In the genomic region with DNA sequence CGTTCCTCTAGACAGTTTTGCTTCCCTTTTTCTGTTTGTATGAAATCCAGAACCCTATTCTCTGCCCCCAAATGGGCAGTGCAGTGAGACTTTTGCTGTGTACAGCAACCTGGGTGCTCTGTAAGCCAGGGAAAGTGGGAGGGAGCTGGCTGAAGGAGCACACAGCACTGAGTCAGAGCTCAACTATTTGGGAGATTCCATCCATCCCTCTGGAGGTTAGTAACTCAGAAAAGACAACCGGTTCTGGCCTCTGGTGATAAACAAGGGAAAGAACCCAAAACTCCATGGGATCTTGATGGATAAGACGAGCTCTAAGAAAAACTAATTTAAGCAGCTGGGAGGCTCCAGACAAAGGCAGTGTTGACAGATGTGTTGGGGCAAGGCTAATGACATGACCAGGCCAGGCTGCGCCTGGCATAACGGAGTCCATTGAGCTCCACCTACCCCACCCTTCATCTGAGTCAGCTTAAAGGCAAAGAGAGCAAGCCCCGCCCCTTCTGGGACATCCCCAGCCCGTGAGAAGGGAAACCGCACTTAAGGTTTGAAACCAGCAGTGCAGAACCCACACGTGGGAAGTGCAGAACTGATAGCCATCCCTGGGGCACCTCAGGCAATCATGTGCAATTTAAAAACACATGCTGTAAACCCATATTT, we compare ENCODE assay signal across 8 mouse cellular contexts. TPM values are rescaled to one million over a fixed set of nuclear protein-coding genes. Genes with fewer than 3 reads are reported as not detected.
DNase-seq lines count a peak whose midpoint lies in the region; ATAC-seq and TF ChIP-seq lines count a peak whose summit lies in the region.

No protein-coding gene starts in this region.

- no peak for TF ChIP-seq POLR2A in liver, adult 2 months (IDR thresholded peaks at IDR 0.05; ENCODE audit: extremely low read depth, insufficient read depth, low read length)

- H3K27me3 ChIP-seq in forebrain, embryonic 14.5 days (replicated peaks; ENCODE audit: control insufficient read depth, insufficient read depth, low read length) = no peaks in the 10 kb centered on the region
- H3K27me3 ChIP-seq in forebrain, postnatal 0 days (ENCODE audit: insufficient read depth, low read length) = no peaks in the 10 kb centered on the region
- no peaks in the 10 kb centered on the region for H3K27me3 ChIP-seq in heart, embryonic 10.5 days (ENCODE audit: insufficient read depth, poor library complexity, severe bottlenecking)
- 0 out of 2 replicates have a peak, but pooled peaks cover 3% of the 10 kb centered on the region for H3K27me3 ChIP-seq in liver, adult 2 months (ENCODE audit: control insufficient read depth, insufficient read depth, low read length)

- DNase-seq in forebrain, embryonic 14.5 days (ENCODE audit: low spot score) = no peak
- DNase-seq in forebrain, postnatal 0 days = no peak
- peak; percentile 39 for DNase-seq in adrenal gland, postnatal 25 days
- peak; percentile 80 for DNase-seq in heart, embryonic 10.5 days (ENCODE audit: low spot score)
- peak; percentile 6 for DNase-seq in liver, adult 2 months (ENCODE audit: extremely low read depth, low read depth, low spot score)
- DNase-seq in urinary bladder, postnatal 36 days (ENCODE audit: low spot score in 2 of 2) = peak; percentile 63 to 69
- DNase-seq in cerebellum, adult 9-11 months = no peak

- H3K9me3 ChIP-seq in forebrain, embryonic 14.5 days (replicated peaks; ENCODE audit: control insufficient read depth, low read length) = no peaks in the 10 kb centered on the region
- no peaks in the 10 kb centered on the region for H3K9me3 ChIP-seq in forebrain, postnatal 0 days (ENCODE audit: low read length)
- H3K9me3 ChIP-seq in heart, embryonic 10.5 days = no peaks in the 10 kb centered on the region

- no peaks in the 10 kb centered on the region for H3K79me2 ChIP-seq in liver, adult 2 months (ENCODE audit: control insufficient read depth, insufficient read depth, low read length)

- no peak overlapping the region for H3K27ac ChIP-seq in forebrain, embryonic 14.5 days (ENCODE audit: low read depth, low read length)
- no peak overlapping the region for H3K27ac ChIP-seq in forebrain, postnatal 0 days (ENCODE audit: low read depth, low read length)
- H3K27ac ChIP-seq in heart, embryonic 10.5 days = 0 out of 2 replicates have a peak overlapping the region, but pooled peaks have one; percentile 22
- H3K27ac ChIP-seq in liver, adult 2 months (replicated peaks; ENCODE audit: insufficient read depth, low read depth, low read length) = no peak overlapping the region

- no peak overlapping the region for H3K4me2 ChIP-seq in forebrain, embryonic 14.5 days (ENCODE audit: low read length)
- no peak overlapping the region for H3K4me2 ChIP-seq in forebrain, postnatal 0 days (ENCODE audit: low read depth)

- TF ChIP-seq CTCF in forebrain, postnatal 0 days (IDR thresholded peaks at IDR 0.05; ENCODE audit: low read depth) = no peak
- no peak for TF ChIP-seq CTCF in liver, adult 2 months (IDR thresholded peaks at IDR 0.05; ENCODE audit: low read depth, low read length)

- no peaks in the 10 kb centered on the region for H3K36me3 ChIP-seq in forebrain, embryonic 14.5 days (ENCODE audit: control insufficient read depth, insufficient read depth, low read length)
- no peaks in the 10 kb centered on the region for H3K36me3 ChIP-seq in forebrain, postnatal 0 days (ENCODE audit: insufficient read depth)
- H3K36me3 ChIP-seq in heart, embryonic 10.5 days = no peaks in the 10 kb centered on the region
- no peaks in the 10 kb centered on the region for H3K36me3 ChIP-seq in liver, adult 2 months (ENCODE audit: control insufficient read depth, insufficient read depth, low read length)

- no peaks in the 10 kb centered on the region for H3K4me1 ChIP-seq in forebrain, embryonic 14.5 days (ENCODE audit: control insufficient read depth, insufficient read depth, low read length)
- no peaks in the 10 kb centered on the region for H3K4me1 ChIP-seq in forebrain, postnatal 0 days (ENCODE audit: insufficient read depth)
- H3K4me1 ChIP-seq in heart, embryonic 10.5 days = peaks cover 9% of the 10 kb centered on the region
- no peaks in the 10 kb centered on the region for H3K4me1 ChIP-seq in liver, adult 2 months (ENCODE audit: control insufficient read depth, insufficient read depth, low read length)

- no peak overlapping the region for H3K4me3 ChIP-seq in forebrain, embryonic 14.5 days (ENCODE audit: low read depth, low read length)
- no peak overlapping the region for H3K4me3 ChIP-seq in forebrain, postnatal 0 days (ENCODE audit: low read depth, low read length)
- no peak overlapping the region for H3K4me3 ChIP-seq in heart, embryonic 10.5 days
- no peak overlapping the region for H3K4me3 ChIP-seq in liver, adult 2 months (ENCODE audit: insufficient read depth, low read depth, low read length)

- no peak overlapping the region for H3K9ac ChIP-seq in forebrain, embryonic 14.5 days (ENCODE audit: low read length)
- H3K9ac ChIP-seq in forebrain, postnatal 0 days = no peak overlapping the region
- H3K9ac ChIP-seq in liver, adult 2 months (ENCODE audit: low read depth, low read length) = no peak overlapping the region

- 38% methylated on average over 9 of the region's 9 CpGs for WGBS in forebrain, embryonic 14.5 days
- WGBS in forebrain, postnatal 0 days = 43% methylated on average over 9 of the region's 9 CpGs
- WGBS in heart, embryonic 10.5 days = 16% methylated on average over 9 of the region's 9 CpGs
- WGBS in liver, adult 2 months = 44% methylated on average over 9 of the region's 9 CpGs

- 0 out of 2 replicates have a peak, but pooled peaks have one; percentile 26 for ATAC-seq in forebrain, embryonic 14.5 days
- no peak for ATAC-seq in forebrain, postnatal 0 days
- peak; percentile 48; the same call in 1 of the 2 replicates for ATAC-seq in neutrophil, adult 5-6 weeks (ENCODE audit: extremely low read depth, insufficient number of reproducible peaks, low FRiP score, poor library complexity, severe bottlenecking)

RNA-seq across cellular contexts. Expression of a gene that starts 13.1 kb away (rescaled TPM):
- polyA plus RNA-seq in forebrain, embryonic 14.5 days (2014; fragmentation: Nextera tagmentation; extraction: Ambion mirVana) = 16.6 and 23.5 TPM in 2 replicates
- total RNA-seq in forebrain, postnatal 0 days (2014; rRNA removed) = 9.3 and 11.4 TPM in 2 replicates
- polyA plus RNA-seq in forebrain, postnatal 0 days (2015; fragmentation: Nextera tagmentation; extraction: Ambion mirVana) = 6.9 and 10.2 TPM in 2 replicates
- 59.9 and 114 TPM in 2 replicates for total RNA-seq in adrenal gland, postnatal 25 days (2021)
- 2.2 and 2.3 TPM in 2 replicates for polyA plus RNA-seq in heart, embryonic 10.5 days (2016; fragmentation: Nextera tagmentation; extraction: Ambion mirVana)
- 0.37 and 0.40 TPM in 2 replicates for total RNA-seq in liver, adult 2 months (2014; rRNA removed)
- polyA plus RNA-seq in liver, adult 2 months (2012; rRNA removed) = 0.17 and 0.70 TPM in 2 replicates
- total RNA-seq in neutrophil, adult 5-6 weeks (2017) = not detected in 2 replicates

Comparison
In these comparisons a context has a peak if more than half of its experiments do, and no peak if none do; other contexts are left out.
1. DNase-seq: peak in adrenal gland, postnatal 25 days (single experiment), heart, embryonic 10.5 days (single experiment), liver, adult 2 months (single experiment) and urinary bladder, postnatal 36 days (2 of 2); none in forebrain, embryonic 14.5 days (single experiment), forebrain, postnatal 0 days (single experiment) and cerebellum, adult 9-11 months (single experiment).